Mouse (Mus musculus): ENCODE results near the gene Klhl9.

DNA sequence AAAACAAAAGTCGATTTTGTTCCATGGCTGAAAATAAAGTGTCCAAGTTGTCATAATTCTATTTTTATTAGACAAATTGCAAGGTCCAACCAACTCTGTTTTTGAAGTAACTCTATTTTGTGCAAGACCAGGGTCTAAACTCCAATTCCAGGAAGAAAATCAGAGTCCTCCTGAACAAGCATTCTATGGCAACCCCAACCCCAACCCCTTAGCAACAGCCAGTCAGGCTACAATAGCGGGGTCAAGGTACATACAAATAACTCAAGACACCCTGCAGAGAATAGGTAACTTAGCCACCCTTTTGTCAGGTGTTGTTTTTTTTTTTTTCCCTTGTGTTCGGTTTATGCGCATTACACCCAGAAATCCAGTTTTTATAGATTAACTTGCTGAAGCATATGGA, 24.5 kb downstream of the Klhl9 start:
- TF ChIP-seq CTCF (IDR thresholded peaks at IDR 0.05; ENCODE audit: extremely low read depth, insufficient read depth, insufficient read length, insufficient replicate concordance) (no peak), POLR2A (IDR thresholded peaks at IDR 0.05; ENCODE audit: low read depth, low read length) (no peak)
